Mouse (Mus musculus) mammary gland, adult 2 months (tissue): Measurements from ENCODE around the gene Gm3854. TPM values are rescaled to one million over a fixed set of nuclear protein-coding genes. Genes with fewer than 3 reads are reported as not detected.

Source experiments
- polyA plus RNA-seq: library from polyadenylated mRNA; depleted of rRNA; stranded (reverse); fragments of >200 nt; gene quantifications from 2 replicates; pipeline ENCODE4 v1.2.3, GENCODE M21; 2012; ENCODE audit warnings: low replicate concordance; rRNA removed

Gm3854 gene
- 0.10 TPM in 1 of 2 replicates, not detected in the other for polyA plus RNA-seq

GRCm38 (mm10) chr7:6343501-6344071 is at the start of gene Gm3854:
Gm3854 (plus strand) TSS chr7:6343759.

GRCm38 (mm10) chr7:6331233-6331956 is 12.2 kb upstream of the Gm3854 start, which contains the start of gene Zfp583:
Zfp583 (minus strand) TSS chr7:6331285.

GRCm38 (mm10) chr7:6363047-6363488 is 19.5 kb downstream of the Gm3854 start, which contains the start of gene Zfp78:
Zfp78 (plus strand) TSS chr7:6363280.

GRCm38 (mm10) chr7:6383044-6383455 is 39.5 kb downstream of the Gm3854 start, which contains the start of gene Zfp28:
Zfp28 (plus strand) TSS chr7:6383295.

GRCm38 (mm10) chr7:6397996-6398975 is 54.7 kb downstream of the Gm3854 start, which contains the start of gene Smim17:
Smim17 (plus strand) TSS chr7:6398715.

Other genes with a start within 250 kb of the Gm3854 start
- 34.9 and 67.2 TPM in 2 replicates for gene Zfp787, start 187.8 kb upstream of the Gm3854 start, polyA plus RNA-seq
- gene Zfp444, start 171.5 kb upstream of the Gm3854 start, polyA plus RNA-seq, result 20.8 and 44.5 TPM in 2 replicates
- gene Galp, start 146.7 kb upstream of the Gm3854 start, polyA plus RNA-seq, result not detected in 2 replicates
- not detected in 2 replicates for gene Zscan5b, start 121.5 kb upstream of the Gm3854 start, polyA plus RNA-seq
- gene Epp13, start 91.0 kb upstream of the Gm3854 start, polyA plus RNA-seq, result not detected in 2 replicates
- 0.70 and 1.7 TPM in 2 replicates for gene Zfp667, start 57.2 kb upstream of the Gm3854 start, polyA plus RNA-seq
- 0.47 and 0.98 TPM in 2 replicates for gene Zfp583, start 12.5 kb upstream of the Gm3854 start, polyA plus RNA-seq
- gene Zfp78, start 19.5 kb downstream of the Gm3854 start, polyA plus RNA-seq, result 0.35 and 1.9 TPM in 2 replicates
- gene Zfp28, start 39.5 kb downstream of the Gm3854 start, polyA plus RNA-seq, result 2.7 and 4.7 TPM in 2 replicates
- gene Smim17, start 55.0 kb downstream of the Gm3854 start, polyA plus RNA-seq, result not detected in 2 replicates
- gene Gm20715, start 66.5 kb downstream of the Gm3854 start, polyA plus RNA-seq, result 0.03 TPM in 1 of 2 replicates, not detected in the other
- 0.67 TPM in 1 of 2 replicates, not detected in the other for gene Olfr1344, start 94.9 kb downstream of the Gm3854 start, polyA plus RNA-seq
- gene Olfr1336, start 112.4 kb downstream of the Gm3854 start, polyA plus RNA-seq, result not detected in 2 replicates
- not detected in 2 replicates for gene Olfr1346, start 123.3 kb downstream of the Gm3854 start, polyA plus RNA-seq
- gene Olfr5, start 143.2 kb downstream of the Gm3854 start, polyA plus RNA-seq, result not detected in 2 replicates
- not detected in 2 replicates for gene Olfr1347, start 156.0 kb downstream of the Gm3854 start, polyA plus RNA-seq
- not detected in 2 replicates for gene Olfr1348, start 165.0 kb downstream of the Gm3854 start, polyA plus RNA-seq
- not detected in 2 replicates for gene Olfr1349, start 179.2 kb downstream of the Gm3854 start, polyA plus RNA-seq
- gene Olfr1350, start 221.1 kb downstream of the Gm3854 start, polyA plus RNA-seq, result not detected in 2 replicates